Mouse (Mus musculus) heart, adult 2 months (tissue): ENCODE measurements around the gene Map3k20.

Experiments
- CTCF ChIP-seq: fragments of 200-600 bp; IDR thresholded peaks from 2 replicates; pipeline ENCODE4 v1.8.1; 2022; ENCODE audit warnings: antibody characterized with exemption, mild to moderate bottlenecking, moderate library complexity
- EP300 ChIP-seq: fragments of 200-500 bp; IDR thresholded peaks from 2 replicates; pipeline ENCODE4 v1.6.1; 2011; ENCODE audit warnings: low read depth, low read length, control low read depth; ENCODE audit not compliant: insufficient read depth

- TF ChIP-seq CTCF: no peak
- no peak for TF ChIP-seq EP300
These were observed 190.0 kb downstream of the Map3k20 start for GRCm38 (mm10) chr2:72475423-72475796.
